Mouse (Mus musculus) T-helper 2 cell (primary cell): ENCODE data around the gene Tmem41b.

Source experiments
- in situ Hi-C: fragments of 300-600 bp; cut with MboI, MseI; formaldehyde crosslinking; loops from one replicate; pipeline ENCODE4 v1.15.1; 2025; ENCODE audit warnings: high pct_unique_total_duplicates

Gene Tmem41b

GRCm38 (mm10) chr7:109928365-109928764, 58.4 kb downstream of the Tmem41b start:
- in situ Hi-C loops: no loop called here

DNA sequence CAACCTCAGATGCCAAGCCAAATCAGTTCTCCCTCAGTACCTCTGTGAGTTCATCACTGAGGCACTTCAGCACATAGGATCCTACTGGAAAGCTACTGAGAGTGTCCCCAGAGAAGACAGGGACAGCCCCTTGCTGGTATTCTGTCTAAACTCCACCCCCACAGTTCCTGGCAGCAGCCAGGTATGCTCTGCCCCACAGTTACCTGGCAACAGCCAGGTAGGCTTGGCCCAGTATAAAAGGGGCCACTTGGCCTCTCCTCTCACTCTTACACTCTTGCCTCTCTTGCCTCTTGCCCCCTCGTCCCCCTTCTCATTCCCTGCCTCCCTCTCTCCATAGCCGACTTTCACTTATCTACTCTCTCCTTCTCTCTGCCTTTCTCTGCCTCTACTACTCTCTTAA, 61.8 kb downstream of the Tmem41b start:
- in situ Hi-C loops: no loop called here

DNA sequence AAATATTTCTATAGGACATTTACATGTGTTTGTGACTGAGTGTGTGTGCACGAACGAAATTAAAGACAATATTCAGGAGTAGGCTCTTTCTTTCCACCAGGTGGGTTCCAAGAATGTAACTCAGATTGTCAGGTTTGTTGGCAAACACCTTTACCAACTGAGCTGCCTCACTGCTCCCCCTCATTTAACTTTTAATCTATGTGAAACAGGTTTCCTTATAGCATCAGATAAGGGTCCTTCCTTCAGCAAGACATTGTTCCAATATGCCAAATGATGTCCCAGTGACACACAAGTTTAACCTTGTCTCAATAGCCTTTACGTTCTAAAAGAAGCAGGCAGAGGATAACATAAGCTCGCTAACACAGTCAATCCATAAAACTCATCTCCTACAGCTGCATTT, 63.8 kb downstream of the Tmem41b start:
- in situ Hi-C loops: no loop called here
